Mouse (Mus musculus) ovary, postnatal 36 days (tissue): ENCODE data around the gene Cntrob.

Source experiments
- DNase-seq: peaks from one replicate; pipeline ENCODE4 v3.0.0; 2022; ENCODE audit warnings: low spot score, mixed read lengths

Gene Cntrob

GRCm38 (mm10) chr11:69298231-69298630 is 25.3 kb downstream of the Cntrob start:
- no peak for DNase-seq

GRCm38 (mm10) chr11:69297799-69298198 is 25.8 kb downstream of the Cntrob start:
- no peak for DNase-seq

GRCm38 (mm10) chr11:69295286-69295685 is 28.3 kb downstream of the Cntrob start:
- DNase-seq = no peak

- no peak for DNase-seq
These were observed 32.5 kb downstream of the Cntrob start for GRCm38 (mm10) chr11:69291111-69291510.

GRCm38 (mm10) chr11:69277267-69277666 is 46.3 kb downstream of the Cntrob start:
- no peak for DNase-seq

- no peak for DNase-seq
These were observed 47.5 kb downstream of the Cntrob start for GRCm38 (mm10) chr11:69276081-69276480.

- DNase-seq = no peak
These were observed 47.9 kb downstream of the Cntrob start for GRCm38 (mm10) chr11:69275650-69276049.

- DNase-seq = peak; percentile 69
These were observed 51.3 kb downstream of the Cntrob start for GRCm38 (mm10) chr11:69272122-69272740.

GRCm38 (mm10) chr11:69269575-69269974 is 54.0 kb downstream of the Cntrob start:
- peak; percentile 59 for DNase-seq

GRCm38 (mm10) chr11:69268100-69268499 is 55.5 kb downstream of the Cntrob start:
- no peak for DNase-seq

GRCm38 (mm10) chr11:69267341-69267740 is 56.2 kb downstream of the Cntrob start:
- no peak for DNase-seq

- no peak for DNase-seq
These were observed 57.3 kb downstream of the Cntrob start for GRCm38 (mm10) chr11:69266253-69266652.

- DNase-seq = no peak
These were observed 58.2 kb downstream of the Cntrob start for GRCm38 (mm10) chr11:69265410-69265809.

- no peak for DNase-seq
These were observed 59.3 kb downstream of the Cntrob start for GRCm38 (mm10) chr11:69264276-69264675.

- DNase-seq = no peak
These were observed 63.5 kb downstream of the Cntrob start for GRCm38 (mm10) chr11:69260111-69260510.

- peak; percentile 31 for DNase-seq
These were observed 65.3 kb downstream of the Cntrob start for GRCm38 (mm10) chr11:69258287-69258686.

GRCm38 (mm10) chr11:69257807-69258206 is 65.8 kb downstream of the Cntrob start:
- DNase-seq = no peak

GRCm38 (mm10) chr11:69257072-69257471 is 66.5 kb downstream of the Cntrob start:
- no peak for DNase-seq

- DNase-seq = no peak
These were observed 68.8 kb downstream of the Cntrob start for GRCm38 (mm10) chr11:69254808-69255207.

GRCm38 (mm10) chr11:69253131-69253530 is 70.4 kb downstream of the Cntrob start:
- no peak for DNase-seq

- no peak for DNase-seq
These were observed 71.6 kb downstream of the Cntrob start for GRCm38 (mm10) chr11:69251953-69252352.

GRCm38 (mm10) chr11:69251135-69251842 is 72.3 kb downstream of the Cntrob start:
- no peak for DNase-seq

- peak; percentile 33 for DNase-seq
These were observed 73.5 kb downstream of the Cntrob start for GRCm38 (mm10) chr11:69250106-69250505.
